ENCODE assay signal across 16 mouse cellular contexts in the genomic region with DNA sequence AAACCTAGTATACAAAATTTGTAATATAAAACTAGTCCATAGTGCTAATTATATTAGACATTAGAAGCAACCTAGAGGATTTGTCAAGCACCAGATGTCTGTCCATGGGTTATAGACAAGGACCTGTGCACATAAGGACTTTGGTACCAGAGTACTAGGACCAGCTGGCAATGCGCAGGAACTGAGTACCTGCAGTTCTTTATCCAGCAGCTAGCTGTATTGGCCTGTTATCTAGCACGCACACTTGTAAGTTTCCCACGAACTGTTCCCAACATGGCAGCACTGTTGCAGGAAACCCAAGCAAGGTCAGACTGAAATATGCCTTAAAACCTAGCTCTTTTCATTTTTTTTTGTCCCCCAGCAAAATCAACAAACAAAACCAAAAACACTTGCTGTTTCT. TPM values are rescaled to one million over a fixed set of nuclear protein-coding genes. Genes with fewer than 3 reads are reported as not detected.
"Had no signal": no experiment of that assay in that cellular context is flagged by ENCODE, and none has a peak within 500 bp of the region (broad histone marks: within the 10 kb centered on the region; RNA-seq: fewer than 3 reads in every experiment).

No protein-coding gene starts in this region.

- H3K4me3 ChIP-seq: limb, embryonic 12.5 days; midbrain, embryonic 13.5 days; neural tube, embryonic 13.5 days had no signal

- H3K4me2 ChIP-seq: limb, embryonic 12.5 days; midbrain, embryonic 13.5 days; neural tube, embryonic 13.5 days had no signal

- ATAC-seq: inflammation-experienced regulatory T-cells, adult 6 months; intestine, postnatal 0 days; midbrain, embryonic 13.5 days had no signal

- H3K27me3 ChIP-seq: limb, embryonic 12.5 days; midbrain, embryonic 13.5 days; neural tube, embryonic 13.5 days had no signal

- DNase-seq: kidney, postnatal 4 days; layer of hippocampus, postnatal 36 days; lung, adult 18-20 months; lung, postnatal 36 days; right cerebral cortex, adult 18-20 months; right cerebral cortex, postnatal 25 days; thymus, adult 18-20 months; thymus, postnatal 14 days had no signal

- H3K27ac ChIP-seq: limb, embryonic 12.5 days; midbrain, embryonic 13.5 days; neural tube, embryonic 13.5 days had no signal

- H3K9me3 ChIP-seq: limb, embryonic 12.5 days; midbrain, embryonic 13.5 days; neural tube, embryonic 13.5 days had no signal

- H3K9ac ChIP-seq: limb, embryonic 12.5 days; midbrain, embryonic 13.5 days had no signal

RNA-seq across cellular contexts. Expression of a gene that starts 12.5 kb away (rescaled TPM):
- total RNA-seq: left cerebral cortex, adult 8-10 months; left cerebral cortex, postnatal 36 days had no signal
- polyA plus RNA-seq: inflammation-experienced regulatory T-cells, adult 6 months; intestine, postnatal 0 days; midbrain, embryonic 13.5 days; neural tube, embryonic 13.5 days; small intestine, adult 2 months had no signal
